Mouse (Mus musculus): ENCODE results near the gene Ank. TPM values are rescaled to one million over a fixed set of nuclear protein-coding genes. Genes with fewer than 3 reads are reported as not detected.
A peak's percentile ranks its signal among the peaks of the same experiment; 100 is the strongest.

The Ank gene
- polyA plus RNA-seq, 1 experiment from 2014 or later, result 13.2 TPM

DNA sequence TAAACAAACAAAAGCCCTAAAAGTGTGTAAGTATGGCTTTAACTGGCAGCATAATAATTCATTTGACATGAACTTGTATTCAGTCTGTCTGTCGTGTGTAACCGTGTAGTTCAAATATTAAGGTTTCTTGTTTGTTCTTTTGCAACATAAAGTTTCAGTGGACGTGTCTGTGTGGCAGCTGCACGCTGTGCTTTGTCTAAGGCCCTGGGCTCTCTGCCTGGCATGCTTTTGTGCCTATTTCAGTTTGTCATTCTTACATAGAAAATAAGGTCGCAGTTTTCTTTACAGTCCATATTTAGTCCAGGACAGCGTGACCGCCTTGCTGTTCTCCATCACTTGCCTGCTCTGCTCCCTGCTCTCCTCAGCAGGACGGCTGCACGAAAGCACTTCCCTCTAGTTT lies 5.8 kb downstream of the Ank start:
- no peak overlapping the region for H3K4me2 ChIP-seq
- no peak overlapping the region for H3K9ac ChIP-seq
- 43% methylated on average over 9 of the region's 9 CpGs for WGBS
- H3K9me3 ChIP-seq, result no peaks in the 10 kb centered on the region
- peaks cover 9% of the 10 kb centered on the region; the same call in 1 of the 2 replicates for H3K36me3 ChIP-seq
- no peak for ATAC-seq (ENCODE audit: low FRiP score)
- 0 out of 2 replicates have a peak overlapping the region, but pooled peaks have one; percentile 3 for H3K27ac ChIP-seq
- H3K4me3 ChIP-seq, result no peak overlapping the region
- H3K4me1 ChIP-seq (replicated peaks), result peaks cover 38% of the 10 kb centered on the region
- no peaks in the 10 kb centered on the region for H3K27me3 ChIP-seq

GRCm38 (mm10) chr15:27475988-27476387 lies 9.5 kb downstream of the Ank start:
- H3K27me3 ChIP-seq, result no peaks in the 10 kb centered on the region
- ATAC-seq (ENCODE audit: low FRiP score), result no peak
- H3K4me2 ChIP-seq, result no peak overlapping the region
- no peak overlapping the region for H3K27ac ChIP-seq
- no peak overlapping the region for H3K9ac ChIP-seq
- no peak overlapping the region for H3K4me3 ChIP-seq
- peaks cover 9% of the 10 kb centered on the region; the same call in 1 of the 2 replicates for H3K36me3 ChIP-seq
- H3K4me1 ChIP-seq (replicated peaks), result peaks cover 33% of the 10 kb centered on the region
- H3K9me3 ChIP-seq, result no peaks in the 10 kb centered on the region
- 78% methylated on average over 15 of the region's 15 CpGs for WGBS

DNA sequence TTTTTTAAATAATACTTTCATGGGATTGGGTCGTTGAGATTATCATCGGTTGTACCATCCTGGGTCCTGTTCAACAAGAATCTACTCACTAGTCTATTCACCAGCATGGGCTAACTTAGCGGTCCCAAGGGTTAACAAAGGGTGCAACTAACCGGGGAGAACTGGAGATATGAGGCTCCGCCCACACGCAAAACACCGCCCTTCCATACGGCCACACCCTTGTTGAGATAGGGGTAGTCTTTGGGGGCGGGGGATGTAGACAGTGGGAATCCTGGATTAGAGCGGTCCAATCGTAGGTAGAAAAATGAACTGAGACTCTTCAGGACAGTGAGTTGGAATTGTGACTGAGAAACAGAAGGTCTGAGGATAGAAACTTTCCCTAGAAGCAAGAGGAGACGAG lies 10.2 kb downstream of the Ank start:
- H3K4me1 ChIP-seq (replicated peaks), result peaks cover 30% of the 10 kb centered on the region
- no peak for ATAC-seq (ENCODE audit: low FRiP score)
- no peak overlapping the region for H3K27ac ChIP-seq
- no peak overlapping the region for H3K4me3 ChIP-seq
- no peak overlapping the region for H3K4me2 ChIP-seq
- H3K27me3 ChIP-seq, result no peaks in the 10 kb centered on the region
- no peaks in the 10 kb centered on the region for H3K9me3 ChIP-seq
- H3K9ac ChIP-seq, result no peak overlapping the region
- WGBS, result 87% methylated on average over 12 of the region's 12 CpGs
- peaks cover 9% of the 10 kb centered on the region; the same call in 1 of the 2 replicates for H3K36me3 ChIP-seq

- Histone ChIP-seq H3K4me3 (no peak overlapping the region), H3K36me3 (peaks cover 9% of the 10 kb centered on the region; the same call in 1 of the 2 replicates), H3K4me1 (replicated peaks) (peaks cover 32% of the 10 kb centered on the region), H3K27ac (no peak overlapping the region), H3K9ac (no peak overlapping the region), H3K27me3 (no peaks in the 10 kb centered on the region), H3K9me3 (no peaks in the 10 kb centered on the region), H3K4me2 (no peak overlapping the region)
- ATAC-seq (ENCODE audit: low FRiP score), result no peak
- 95% methylated on average over 9 of the region's 9 CpGs for WGBS
Measured at GRCm38 (mm10) chr15:27477159-27477558, 10.7 kb downstream of the Ank start.

DNA sequence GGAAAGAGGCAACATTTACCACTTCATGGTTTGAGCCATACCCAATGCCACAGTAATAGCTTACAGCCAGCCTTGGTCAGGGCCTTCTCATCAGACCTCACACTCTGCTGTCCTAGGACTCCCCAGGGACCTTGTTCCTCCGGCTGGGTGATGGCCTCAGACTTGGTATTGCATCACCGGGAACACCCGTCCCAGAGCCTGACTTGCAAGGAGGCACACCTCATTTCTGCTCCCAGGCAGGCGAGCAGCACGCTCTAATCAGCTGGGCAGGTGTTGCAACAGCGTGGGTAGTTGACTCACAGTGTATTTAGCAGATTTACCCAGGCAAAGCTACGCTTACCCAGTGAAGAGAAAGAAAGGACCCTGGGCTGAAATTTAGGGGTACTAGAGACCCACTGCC lies 11.2 kb downstream of the Ank start:
- H3K27ac ChIP-seq, result no peak overlapping the region
- H3K36me3 ChIP-seq, result peaks cover 9% of the 10 kb centered on the region; the same call in 1 of the 2 replicates
- H3K4me1 ChIP-seq (replicated peaks), result peaks cover 27% of the 10 kb centered on the region
- H3K27me3 ChIP-seq, result no peaks in the 10 kb centered on the region
- no peak for ATAC-seq (ENCODE audit: low FRiP score)
- WGBS, result 90% methylated on average over 7 of the region's 7 CpGs
- H3K9ac ChIP-seq, result no peak overlapping the region
- H3K9me3 ChIP-seq, result no peaks in the 10 kb centered on the region
- H3K4me2 ChIP-seq, result no peak overlapping the region
- no peak overlapping the region for H3K4me3 ChIP-seq

- peaks cover 9% of the 10 kb centered on the region; the same call in 1 of the 2 replicates for H3K36me3 ChIP-seq
- no peaks in the 10 kb centered on the region for H3K9me3 ChIP-seq
- no peak for ATAC-seq (ENCODE audit: low FRiP score)
- WGBS, result 80% methylated on average over 4 of the region's 4 CpGs
- 0 out of 2 replicates have a peak overlapping the region, but pooled peaks have one; percentile 23 for H3K27ac ChIP-seq
- H3K4me2 ChIP-seq, result no peak overlapping the region
- no peaks in the 10 kb centered on the region for H3K27me3 ChIP-seq
- H3K4me1 ChIP-seq (replicated peaks), result peaks cover 33% of the 10 kb centered on the region
- no peak overlapping the region for H3K4me3 ChIP-seq
- no peak overlapping the region for H3K9ac ChIP-seq
Measured at GRCm38 (mm10) chr15:27480333-27481015, 14.0 kb downstream of the Ank start.

DNA sequence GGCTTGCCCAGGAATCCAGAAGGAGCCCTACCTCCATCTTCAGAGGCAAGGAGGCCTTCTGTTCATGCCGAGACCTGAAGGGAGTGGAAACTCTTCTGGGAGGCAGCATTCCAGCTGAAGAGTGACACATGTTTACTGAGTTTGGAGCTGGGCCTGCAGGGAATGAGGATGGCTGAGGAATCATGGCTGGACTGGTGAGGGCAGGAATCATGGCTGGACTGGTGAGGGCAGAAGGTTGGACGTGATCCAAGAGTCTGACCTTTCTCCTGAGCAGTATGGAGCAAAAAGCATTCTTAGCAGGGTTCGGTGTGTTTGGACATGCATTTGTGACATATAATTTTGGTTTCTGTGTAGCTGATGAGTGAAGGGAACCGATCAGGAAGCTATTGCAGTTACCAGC lies 15.5 kb downstream of the Ank start:
- WGBS, result 90% methylated on average over 4 of the region's 4 CpGs
- no peak overlapping the region for H3K27ac ChIP-seq
- H3K4me1 ChIP-seq (replicated peaks), result peaks cover 48% of the 10 kb centered on the region
- H3K4me2 ChIP-seq, result no peak overlapping the region
- H3K27me3 ChIP-seq, result no peaks in the 10 kb centered on the region
- no peak for ATAC-seq (ENCODE audit: low FRiP score)
- no peak overlapping the region for H3K9ac ChIP-seq
- H3K9me3 ChIP-seq, result no peaks in the 10 kb centered on the region
- no peak overlapping the region for H3K4me3 ChIP-seq
- no peaks in the 10 kb centered on the region for H3K36me3 ChIP-seq

DNA sequence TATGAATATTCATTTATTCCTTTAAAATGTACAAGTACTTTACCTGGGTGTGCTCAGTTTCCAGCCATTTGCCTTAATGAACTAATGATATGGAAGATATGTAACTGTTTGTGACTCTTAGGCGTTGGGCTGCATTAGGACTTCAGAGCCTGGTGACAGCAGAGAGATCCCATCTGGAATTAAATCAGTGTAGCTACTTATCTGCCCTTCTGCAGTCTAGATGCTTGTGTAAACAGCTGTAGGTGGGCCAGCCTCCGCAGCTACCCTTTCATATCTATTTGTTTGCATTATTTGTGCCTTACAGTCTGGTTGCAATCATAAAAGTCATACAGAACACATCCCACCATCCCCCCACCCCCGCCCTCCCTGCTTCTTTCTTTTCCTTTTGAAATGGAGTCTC lies 16.7 kb downstream of the Ank start:
- H3K27me3 ChIP-seq, result no peaks in the 10 kb centered on the region
- H3K27ac ChIP-seq, result 0 out of 2 replicates have a peak overlapping the region, but pooled peaks have one; percentile 30
- H3K4me3 ChIP-seq, result no peak overlapping the region
- H3K9ac ChIP-seq, result no peak overlapping the region
- 70% methylated on average over 3 of the region's 3 CpGs for WGBS
- H3K4me1 ChIP-seq (replicated peaks), result peaks cover 58% of the 10 kb centered on the region
- no peak overlapping the region for H3K4me2 ChIP-seq
- no peak for ATAC-seq (ENCODE audit: low FRiP score)
- no peaks in the 10 kb centered on the region for H3K36me3 ChIP-seq
- no peaks in the 10 kb centered on the region for H3K9me3 ChIP-seq

- peak overlapping the region; percentile 19; the same call in 1 of the 2 replicates for H3K9ac ChIP-seq
- peak overlapping the region; percentile 55; the same call in 1 of the 2 replicates for H3K27ac ChIP-seq
- H3K36me3 ChIP-seq, result no peaks in the 10 kb centered on the region
- H3K4me1 ChIP-seq (replicated peaks), result peaks cover 59% of the 10 kb centered on the region
- no peak overlapping the region for H3K4me2 ChIP-seq
- WGBS, result 31% methylated on average over 12 of the region's 12 CpGs
- no peaks in the 10 kb centered on the region for H3K9me3 ChIP-seq
- H3K4me3 ChIP-seq, result no peak overlapping the region
- no peaks in the 10 kb centered on the region for H3K27me3 ChIP-seq
- ATAC-seq (ENCODE audit: low FRiP score), result peak; percentile 33
Measured at GRCm38 (mm10) chr15:27485567-27486278, 19.2 kb downstream of the Ank start.

GRCm38 (mm10) chr15:27486279-27486618 lies 19.8 kb downstream of the Ank start:
- peak; percentile 21; the same call in 1 of the 2 replicates for ATAC-seq (ENCODE audit: low FRiP score)
- no peaks in the 10 kb centered on the region for H3K36me3 ChIP-seq
- H3K27ac ChIP-seq, result peak overlapping the region; percentile 55; the same call in 1 of the 2 replicates
- peaks cover 59% of the 10 kb centered on the region for H3K4me1 ChIP-seq (replicated peaks)
- H3K9ac ChIP-seq, result peak overlapping the region; percentile 25; the same call in 1 of the 2 replicates
- 70% methylated on average over 5 of the region's 5 CpGs for WGBS
- no peak overlapping the region for H3K4me2 ChIP-seq
- no peaks in the 10 kb centered on the region for H3K27me3 ChIP-seq
- no peak overlapping the region for H3K4me3 ChIP-seq
- H3K9me3 ChIP-seq, result no peaks in the 10 kb centered on the region

DNA sequence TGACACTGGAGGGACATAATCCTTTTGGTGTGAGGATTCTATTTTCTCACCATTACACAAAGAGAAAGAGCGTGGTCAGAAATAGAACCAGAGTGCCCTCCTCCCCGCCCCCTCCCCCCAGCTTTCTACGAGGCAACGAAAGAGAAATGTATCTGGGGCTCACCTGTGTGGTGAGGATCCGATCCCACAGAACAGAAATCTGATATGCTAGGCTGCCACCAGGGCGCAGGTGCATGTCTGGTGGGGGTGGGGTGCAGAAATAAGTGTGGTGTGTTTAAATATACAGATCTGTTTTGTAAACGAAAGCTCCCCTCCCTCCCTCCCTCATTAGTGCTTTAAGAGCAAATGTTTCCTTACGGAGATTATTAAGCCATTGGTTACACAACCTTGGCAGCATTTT lies 20.6 kb downstream of the Ank start:
- H3K9me3 ChIP-seq, result no peaks in the 10 kb centered on the region
- no peak overlapping the region for H3K4me2 ChIP-seq
- H3K27ac ChIP-seq, result peak overlapping the region; percentile 55
- H3K4me1 ChIP-seq (replicated peaks), result peaks cover 56% of the 10 kb centered on the region
- no peak overlapping the region; the same call in 1 of the 2 replicates for H3K9ac ChIP-seq
- H3K27me3 ChIP-seq, result no peaks in the 10 kb centered on the region
- H3K36me3 ChIP-seq, result no peaks in the 10 kb centered on the region
- H3K4me3 ChIP-seq, result no peak overlapping the region
- 58% methylated on average over 8 of the region's 8 CpGs for WGBS
- ATAC-seq (ENCODE audit: low FRiP score), result no peak

- Histone ChIP-seq H3K9me3 (no peaks in the 10 kb centered on the region), H3K4me3 (no peak overlapping the region), H3K27me3 (no peaks in the 10 kb centered on the region), H3K4me1 (replicated peaks) (peaks cover 56% of the 10 kb centered on the region), H3K4me2 (no peak overlapping the region), H3K36me3 (no peaks in the 10 kb centered on the region), H3K9ac (no peak overlapping the region; the same call in 1 of the 2 replicates), H3K27ac (peak overlapping the region; percentile 74; the same call in 1 of the 2 replicates)
- 53% methylated on average over 10 of the region's 10 CpGs for WGBS
- no peak for ATAC-seq (ENCODE audit: low FRiP score)
Measured at GRCm38 (mm10) chr15:27488042-27488441, 21.6 kb downstream of the Ank start.

Data from hindbrain, embryonic 13.5 days (tissue).